Mouse (Mus musculus): ENCODE measurements around the gene Plau. TPM values are rescaled to one million over a fixed set of nuclear protein-coding genes. Genes with fewer than 3 reads are reported as not detected.

Gene Plau
- polyA plus RNA-seq, 1 experiment = 75.9 TPM

GRCm38 (mm10) chr14:20825516-20825915, 10.9 kb upstream of the Plau start:
- H3K4me3 ChIP-seq (ENCODE audit: insufficient read depth, low read length) = no peak overlapping the region
- H3K4me1 ChIP-seq (ENCODE audit: control insufficient read depth, insufficient read depth, low read length) = peaks cover 5% of the 10 kb centered on the region
- TF ChIP-seq POLR2A (IDR thresholded peaks at IDR 0.05; ENCODE audit: low read depth, low read length) (no peak), CTCF (IDR thresholded peaks at IDR 0.05; ENCODE audit: borderline replicate concordance, insufficient read depth, low read length) (no peak)
- no peak overlapping the region for H3K27ac ChIP-seq (ENCODE audit: insufficient read depth, low read length)

DNA sequence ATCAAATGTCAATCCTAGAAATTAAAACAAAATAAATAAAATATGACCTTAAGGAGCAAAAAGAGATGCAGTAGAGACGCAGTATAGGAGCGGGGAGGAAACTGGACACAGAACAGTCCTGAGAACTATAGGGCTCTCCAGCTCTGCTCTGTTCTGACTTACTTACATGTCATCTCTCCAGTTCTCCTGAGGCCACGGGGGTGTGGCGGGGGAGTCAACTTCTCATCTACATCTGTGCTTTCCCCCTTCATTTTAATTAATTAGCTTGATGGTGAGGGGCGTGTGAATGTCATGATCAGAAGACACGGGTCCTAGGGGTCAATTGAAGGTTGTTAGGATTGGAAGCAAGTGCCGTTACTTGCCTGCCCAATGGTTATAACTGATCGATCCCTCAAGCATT, 9.4 kb upstream of the Plau start:
- no peak overlapping the region for H3K27ac ChIP-seq (ENCODE audit: insufficient read depth, low read length)
- no peak overlapping the region for H3K4me3 ChIP-seq (ENCODE audit: insufficient read depth, low read length)
- peaks cover 9% of the 10 kb centered on the region for H3K4me1 ChIP-seq (ENCODE audit: control insufficient read depth, insufficient read depth, low read length)
- no peak for TF ChIP-seq POLR2A (IDR thresholded peaks at IDR 0.05; ENCODE audit: low read depth, low read length)

- no peak overlapping the region for H3K4me3 ChIP-seq (ENCODE audit: insufficient read depth, low read length)
- no peak for TF ChIP-seq CTCF (IDR thresholded peaks at IDR 0.05; ENCODE audit: borderline replicate concordance, insufficient read depth, low read length)
- TF ChIP-seq POLR2A (IDR thresholded peaks at IDR 0.05; ENCODE audit: low read depth, low read length) = no peak
- no peak overlapping the region for H3K27ac ChIP-seq (ENCODE audit: insufficient read depth, low read length)
- H3K4me1 ChIP-seq (ENCODE audit: control insufficient read depth, insufficient read depth, low read length) = peaks cover 9% of the 10 kb centered on the region
These were observed 9.0 kb upstream of the Plau start for GRCm38 (mm10) chr14:20827491-20827890.

GRCm38 (mm10) chr14:20828524-20828923, 7.9 kb upstream of the Plau start:
- TF ChIP-seq POLR2A (IDR thresholded peaks at IDR 0.05; ENCODE audit: low read depth, low read length) = no peak
- TF ChIP-seq CTCF (IDR thresholded peaks at IDR 0.05; ENCODE audit: borderline replicate concordance, insufficient read depth, low read length) = no peak
- Histone ChIP-seq H3K4me3 (ENCODE audit: insufficient read depth, low read length) (no peak overlapping the region), H3K27ac (ENCODE audit: insufficient read depth, low read length) (0 out of 2 replicates have a peak overlapping the region, but pooled peaks have one; percentile 36), H3K4me1 (ENCODE audit: control insufficient read depth, insufficient read depth, low read length) (peaks cover 9% of the 10 kb centered on the region)

- H3K4me3 ChIP-seq (ENCODE audit: insufficient read depth, low read length) = no peak overlapping the region
- peaks cover 13% of the 10 kb centered on the region for H3K4me1 ChIP-seq (ENCODE audit: control insufficient read depth, insufficient read depth, low read length)
- TF ChIP-seq CTCF (IDR thresholded peaks at IDR 0.05; ENCODE audit: borderline replicate concordance, insufficient read depth, low read length) = no peak
- H3K27ac ChIP-seq (ENCODE audit: insufficient read depth, low read length) = peak overlapping the region; percentile 66
These were observed 6.7 kb upstream of the Plau start for GRCm38 (mm10) chr14:20829523-20830366.

DNA sequence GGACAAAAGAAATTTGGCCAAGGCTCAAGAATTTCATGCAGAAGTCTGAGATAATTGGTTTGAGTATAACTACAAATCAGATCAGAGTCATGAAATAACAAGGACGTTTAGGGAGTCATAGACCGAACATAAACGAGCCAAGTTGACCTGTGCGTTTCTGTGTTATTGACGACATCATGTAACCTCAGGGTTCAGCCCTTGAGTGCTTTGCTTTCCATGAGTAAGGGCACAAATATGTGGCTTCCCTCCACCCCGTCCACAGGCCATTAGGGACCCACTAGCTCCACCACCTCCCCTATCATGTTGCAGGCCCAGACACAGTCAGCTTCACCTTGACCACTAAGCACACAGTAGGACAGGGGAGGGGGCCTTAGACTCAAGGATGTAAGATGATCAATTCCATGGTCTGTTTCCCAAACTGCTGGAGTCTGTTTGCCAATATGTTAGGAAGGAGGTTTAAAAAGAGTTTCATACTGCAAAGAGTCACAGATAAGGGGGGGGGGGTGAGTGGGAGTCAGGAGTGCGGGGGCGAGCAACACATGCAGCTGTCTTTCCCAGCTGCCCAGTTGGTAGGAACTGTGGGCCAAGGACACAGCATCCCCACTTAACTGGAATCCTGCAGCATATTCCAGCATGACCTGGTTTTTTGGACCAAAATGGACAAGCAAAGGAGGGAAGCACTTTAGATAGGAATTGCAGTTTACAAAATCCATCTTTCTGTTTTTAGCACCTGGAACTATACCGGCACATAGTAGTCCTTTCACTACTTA, 5.1 kb upstream of the Plau start:
- Histone ChIP-seq H3K4me3 (ENCODE audit: insufficient read depth, low read length) (no peak overlapping the region), H3K4me1 (ENCODE audit: control insufficient read depth, insufficient read depth, low read length) (peaks cover 13% of the 10 kb centered on the region), H3K27ac (ENCODE audit: insufficient read depth, low read length) (peak overlapping the region; percentile 92)
- TF ChIP-seq POLR2A (IDR thresholded peaks at IDR 0.05; ENCODE audit: low read depth, low read length) (no peak), CTCF (IDR thresholded peaks at IDR 0.05; ENCODE audit: borderline replicate concordance, insufficient read depth, low read length) (no peak)

GRCm38 (mm10) chr14:20831915-20832314, 4.5 kb upstream of the Plau start:
- H3K4me3 ChIP-seq (ENCODE audit: insufficient read depth, low read length) = no peak overlapping the region
- peaks cover 13% of the 10 kb centered on the region for H3K4me1 ChIP-seq (ENCODE audit: control insufficient read depth, insufficient read depth, low read length)
- TF ChIP-seq POLR2A (IDR thresholded peaks at IDR 0.05; ENCODE audit: low read depth, low read length) (no peak), CTCF (IDR thresholded peaks at IDR 0.05; ENCODE audit: borderline replicate concordance, insufficient read depth, low read length) (no peak)
- peak overlapping the region; percentile 92 for H3K27ac ChIP-seq (ENCODE audit: insufficient read depth, low read length)

DNA sequence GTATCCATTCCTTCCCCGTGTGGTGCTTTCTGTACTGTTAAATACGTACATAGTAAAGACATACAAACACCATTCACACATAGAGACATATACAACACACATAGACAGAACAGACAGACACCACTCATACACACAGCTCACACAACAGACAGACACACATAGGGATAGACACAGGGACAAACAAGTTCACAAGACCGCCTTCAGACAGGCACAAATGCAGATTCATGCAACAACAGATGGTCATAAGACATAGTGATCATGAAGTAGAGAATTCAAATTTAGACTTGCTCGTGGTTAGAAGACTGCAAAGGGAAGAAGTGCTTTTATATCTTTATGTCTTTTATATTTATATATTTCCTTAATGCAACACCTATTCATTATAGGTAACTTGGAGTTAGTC, 2.9 kb upstream of the Plau start:
- Histone ChIP-seq H3K4me3 (ENCODE audit: insufficient read depth, low read length) (no peak overlapping the region), H3K4me1 (ENCODE audit: control insufficient read depth, insufficient read depth, low read length) (peaks cover 16% of the 10 kb centered on the region)
- no peak for TF ChIP-seq CTCF (IDR thresholded peaks at IDR 0.05; ENCODE audit: borderline replicate concordance, insufficient read depth, low read length)

DNA sequence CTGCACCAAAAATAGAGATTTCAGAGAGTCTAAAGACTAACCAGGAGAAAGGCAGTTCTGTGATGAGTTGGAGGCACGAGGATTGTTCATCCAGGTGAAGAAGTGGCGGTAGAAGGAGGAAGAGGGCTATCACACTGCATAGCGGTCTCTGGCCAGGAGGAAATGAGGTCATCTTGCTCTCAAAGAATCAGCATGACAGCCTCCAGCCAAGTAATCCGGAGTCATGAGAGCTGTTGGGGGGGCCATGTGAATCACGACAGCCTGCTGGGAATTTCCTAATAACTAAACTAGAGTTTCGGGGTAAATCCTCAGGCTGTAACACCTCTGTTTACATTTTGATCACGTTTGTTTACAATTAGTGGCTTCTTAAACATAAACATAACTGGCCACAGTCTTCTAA, 2.3 kb upstream of the Plau start:
- H3K27ac ChIP-seq (ENCODE audit: insufficient read depth, low read length) = no peak overlapping the region
- no peak overlapping the region for H3K4me3 ChIP-seq (ENCODE audit: insufficient read depth, low read length)
- TF ChIP-seq POLR2A (IDR thresholded peaks at IDR 0.05; ENCODE audit: low read depth, low read length) = no peak
- no peak for TF ChIP-seq CTCF (IDR thresholded peaks at IDR 0.05; ENCODE audit: borderline replicate concordance, insufficient read depth, low read length)
- peaks cover 17% of the 10 kb centered on the region for H3K4me1 ChIP-seq (ENCODE audit: control insufficient read depth, insufficient read depth, low read length)

More for the DNA sequence above, 2.9 kb upstream of the Plau start:
- no peak overlapping the region for H3K27ac ChIP-seq (ENCODE audit: insufficient read depth, low read length)

DNA sequence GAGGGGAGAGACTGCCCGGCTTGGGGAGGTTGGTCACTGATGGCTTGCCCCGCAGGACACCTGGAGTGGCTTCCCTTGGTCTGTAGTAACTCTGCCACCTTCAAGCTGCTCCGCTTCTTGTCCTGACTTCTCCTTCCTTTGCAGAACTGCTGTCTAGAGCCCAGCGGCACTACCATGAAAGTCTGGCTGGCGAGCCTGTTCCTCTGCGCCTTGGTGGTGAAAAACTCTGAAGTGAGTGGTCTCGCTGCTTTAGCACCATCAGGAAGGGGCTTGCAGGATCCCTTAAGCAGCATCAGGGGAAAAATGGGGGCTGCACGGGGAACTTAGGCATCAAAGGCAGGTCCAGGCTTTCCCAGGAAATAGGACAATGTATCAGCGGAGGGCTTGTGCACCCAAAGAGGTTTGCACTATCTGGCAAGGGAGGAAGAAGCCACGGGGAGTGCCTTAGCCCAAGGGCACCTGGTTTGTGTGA, 481 bp downstream of the Plau start:
- Histone ChIP-seq H3K4me3 (ENCODE audit: insufficient read depth, low read length) (peak overlapping the region; percentile 65), H3K4me1 (ENCODE audit: control insufficient read depth, insufficient read depth, low read length) (peaks cover 13% of the 10 kb centered on the region), H3K27ac (ENCODE audit: insufficient read depth, low read length) (0 out of 2 replicates have a peak overlapping the region, but pooled peaks have one; percentile 10)
- TF ChIP-seq POLR2A (IDR thresholded peaks at IDR 0.05; ENCODE audit: low read depth, low read length) (no peak), CTCF (IDR thresholded peaks at IDR 0.05; ENCODE audit: borderline replicate concordance, insufficient read depth, low read length) (no peak)
